Mouse (Mus musculus) small intestine, adult 2 months (tissue): Measurements from ENCODE around the gene Nrp2. TPM values are rescaled to one million over a fixed set of nuclear protein-coding genes. Genes with fewer than 3 reads are reported as not detected.

Experiments used
- H3K27ac ChIP-seq: fragments of 200-500 bp; 2 replicates; pipeline ENCODE4 v1.5.1; 2012; ENCODE audit warnings: low read depth, low read length, control low read depth, inconsistent platforms; ENCODE audit not compliant: insufficient read depth
- H3K27me3 ChIP-seq: fragments of 200-500 bp; 2 replicates; pipeline ENCODE4 v1.6.1; 2012; ENCODE audit warnings: mild to moderate bottlenecking, moderate library complexity, low read length, inconsistent platforms; ENCODE audit not compliant: control insufficient read depth, insufficient read depth
- H3K36me3 ChIP-seq: fragments of 200-500 bp; 2 replicates; pipeline ENCODE4 v1.6.1; 2012; ENCODE audit warnings: mild to moderate bottlenecking, low read length, control low read depth, inconsistent platforms; ENCODE audit not compliant: control insufficient read depth, insufficient read depth
- H3K4me1 ChIP-seq: fragments of 200-500 bp; 2 replicates; pipeline ENCODE4 v1.6.1; 2012; ENCODE audit warnings: low read length, inconsistent platforms, mixed read lengths; ENCODE audit not compliant: control insufficient read depth, insufficient read depth, insufficient read length
- H3K4me3 ChIP-seq: fragments of 200-500 bp; 2 replicates; pipeline ENCODE4 v1.5.1; 2012; ENCODE audit warnings: low read depth, mild to moderate bottlenecking, control low read depth, inconsistent platforms, low read length, moderate library complexity
- CTCF ChIP-seq: fragments of 200-500 bp; IDR thresholded peaks from 2 replicates; pipeline ENCODE4 v1.5.1; 2012; ENCODE audit warnings: low read depth, mild to moderate bottlenecking, control low read depth, inconsistent platforms, low read length, moderate library complexity, mixed read lengths; ENCODE audit not compliant: insufficient replicate concordance, insufficient read length; ENCODE audit errors: extremely low read depth
- POLR2A ChIP-seq: fragments of 200-500 bp; IDR thresholded peaks from 2 replicates; pipeline ENCODE4 v1.6.1; 2012; ENCODE audit warnings: low read depth, mild to moderate bottlenecking, control low read depth, inconsistent platforms, low read length, moderate library complexity
- WGBS: fragments of 180-500 bp; shearing (Covaris S2); methylation state at CpG from one replicate; pipeline ENCODE4 v1.1.7; 2018; 5-methylcytosine and 5-hydroxymethylcytosine counted together
- polyA plus RNA-seq: library from polyadenylated mRNA; depleted of rRNA; stranded (reverse); fragments of >200 nt; gene quantifications from 2 replicates; pipeline ENCODE4 v1.2.3, GENCODE M21; 2012

The Nrp2 gene
- polyA plus RNA-seq, 1 experiment, result 6.6 TPM

DNA sequence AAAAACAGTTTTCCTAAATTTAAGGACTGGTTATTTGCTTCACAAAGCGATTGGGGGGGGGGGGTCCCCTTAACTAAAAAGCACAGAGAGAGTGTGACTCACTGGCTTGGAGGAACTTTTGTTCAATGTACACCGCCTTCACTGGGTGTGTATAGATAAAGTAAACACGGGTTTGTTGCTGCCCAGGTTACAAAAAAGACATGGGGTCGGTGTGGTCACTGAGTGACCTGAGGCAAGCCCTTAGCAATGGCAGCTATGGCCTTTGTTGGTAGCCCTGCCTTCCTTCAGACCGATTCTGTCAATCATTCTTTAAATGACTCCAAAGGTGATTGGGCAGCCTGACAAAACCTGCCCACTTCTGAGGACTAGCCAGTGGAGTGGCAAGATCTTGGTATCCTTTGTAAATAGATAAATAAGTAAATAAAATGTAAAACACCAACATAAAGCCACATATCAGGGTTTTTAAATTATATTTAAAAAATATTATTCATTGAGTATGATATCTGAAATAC is 31.4 kb downstream of the Nrp2 start:
- no peaks in the 10 kb centered on the region for H3K36me3 ChIP-seq
- TF ChIP-seq POLR2A, result no peak
- no peak for TF ChIP-seq CTCF
- no peak overlapping the region for H3K4me3 ChIP-seq
- H3K4me1 ChIP-seq, result no peaks in the 10 kb centered on the region
- no peaks in the 10 kb centered on the region for H3K27me3 ChIP-seq
- 43% methylated on average over 5 of the region's 5 CpGs for WGBS
- H3K27ac ChIP-seq, result no peak overlapping the region

DNA sequence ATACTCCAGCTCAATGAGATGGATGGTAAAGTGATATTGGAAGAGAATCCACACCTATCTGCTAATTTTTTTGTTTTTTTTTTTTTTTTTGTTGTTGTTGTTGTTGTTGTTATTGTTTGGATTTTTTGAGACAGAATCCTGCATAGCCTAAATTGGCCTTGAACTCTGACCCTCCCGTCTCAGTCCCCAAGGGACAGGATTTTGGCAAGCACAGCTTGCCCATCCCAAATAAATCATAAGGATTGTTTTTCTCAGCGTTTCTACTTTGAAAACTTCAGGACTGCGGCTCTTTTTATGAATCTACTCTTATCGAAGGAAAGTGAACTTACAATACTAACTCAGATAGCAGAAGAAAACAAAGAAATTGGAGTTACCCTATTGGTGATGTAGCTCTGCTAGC is 31.9 kb downstream of the Nrp2 start:
- Histone ChIP-seq H3K36me3 (no peaks in the 10 kb centered on the region), H3K4me1 (no peaks in the 10 kb centered on the region), H3K4me3 (no peak overlapping the region), H3K27ac (no peak overlapping the region), H3K27me3 (no peaks in the 10 kb centered on the region)
- 61% methylated on average over 4 of the region's 4 CpGs for WGBS
- TF ChIP-seq CTCF, result no peak
- no peak for TF ChIP-seq POLR2A

GRCm38 (mm10) chr1:62735835-62736234 is 32.8 kb downstream of the Nrp2 start:
- WGBS, result 73% methylated on average over 4 of the region's 4 CpGs
- no peak for TF ChIP-seq CTCF
- TF ChIP-seq POLR2A, result no peak
- Histone ChIP-seq H3K4me1 (no peaks in the 10 kb centered on the region), H3K36me3 (no peaks in the 10 kb centered on the region), H3K27me3 (no peaks in the 10 kb centered on the region), H3K27ac (no peak overlapping the region), H3K4me3 (no peak overlapping the region)

DNA sequence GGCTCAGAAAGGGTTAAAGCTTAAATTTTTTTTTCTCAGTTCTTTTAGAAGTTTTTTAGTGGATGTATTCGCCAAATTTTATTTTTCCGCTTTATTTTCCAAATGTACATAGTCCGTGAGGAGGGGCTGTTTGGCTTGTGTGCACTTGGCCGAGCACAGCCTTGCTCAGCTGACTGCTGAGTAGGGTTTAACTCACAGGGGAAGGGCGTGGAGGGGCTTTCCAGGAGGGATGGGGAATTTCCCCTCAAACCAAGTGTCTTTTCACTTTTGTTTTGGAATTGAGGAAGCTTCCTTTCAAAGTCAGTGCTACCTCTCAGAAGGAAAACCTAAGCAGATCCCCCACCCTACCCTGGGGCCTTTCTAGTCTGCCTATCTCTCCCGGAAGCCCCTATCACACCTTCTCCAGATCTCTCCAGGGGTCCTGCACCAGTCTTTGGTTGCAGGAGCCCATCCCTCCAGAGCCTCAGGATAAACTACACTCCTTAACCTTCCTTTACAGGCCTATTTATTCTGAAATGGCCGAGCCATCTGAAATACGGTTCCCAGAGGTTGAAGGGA is 33.4 kb downstream of the Nrp2 start:
- Histone ChIP-seq H3K27me3 (no peaks in the 10 kb centered on the region), H3K36me3 (no peaks in the 10 kb centered on the region), H3K4me3 (no peak overlapping the region), H3K27ac (no peak overlapping the region), H3K4me1 (no peaks in the 10 kb centered on the region)
- no peak for TF ChIP-seq POLR2A
- no peak for TF ChIP-seq CTCF
- WGBS, result 66% methylated on average over 8 of the region's 8 CpGs

- Histone ChIP-seq H3K36me3 (no peaks in the 10 kb centered on the region), H3K27me3 (no peaks in the 10 kb centered on the region), H3K27ac (no peak overlapping the region), H3K4me1 (no peaks in the 10 kb centered on the region), H3K4me3 (no peak overlapping the region)
- 69% methylated on average over 11 of the region's 11 CpGs for WGBS
- TF ChIP-seq CTCF (no peak), POLR2A (no peak)
Observed at GRCm38 (mm10) chr1:62738165-62738564, 35.1 kb downstream of the Nrp2 start.

- H3K27ac ChIP-seq, result no peak overlapping the region
- 26% methylated on average over 3 of the region's 3 CpGs for WGBS
- no peaks in the 10 kb centered on the region for H3K27me3 ChIP-seq
- TF ChIP-seq POLR2A (no peak), CTCF (no peak)
- no peaks in the 10 kb centered on the region for H3K4me1 ChIP-seq
- no peak overlapping the region for H3K4me3 ChIP-seq
- H3K36me3 ChIP-seq, result no peaks in the 10 kb centered on the region
Observed at GRCm38 (mm10) chr1:62742092-62742491, 39.0 kb downstream of the Nrp2 start.

DNA sequence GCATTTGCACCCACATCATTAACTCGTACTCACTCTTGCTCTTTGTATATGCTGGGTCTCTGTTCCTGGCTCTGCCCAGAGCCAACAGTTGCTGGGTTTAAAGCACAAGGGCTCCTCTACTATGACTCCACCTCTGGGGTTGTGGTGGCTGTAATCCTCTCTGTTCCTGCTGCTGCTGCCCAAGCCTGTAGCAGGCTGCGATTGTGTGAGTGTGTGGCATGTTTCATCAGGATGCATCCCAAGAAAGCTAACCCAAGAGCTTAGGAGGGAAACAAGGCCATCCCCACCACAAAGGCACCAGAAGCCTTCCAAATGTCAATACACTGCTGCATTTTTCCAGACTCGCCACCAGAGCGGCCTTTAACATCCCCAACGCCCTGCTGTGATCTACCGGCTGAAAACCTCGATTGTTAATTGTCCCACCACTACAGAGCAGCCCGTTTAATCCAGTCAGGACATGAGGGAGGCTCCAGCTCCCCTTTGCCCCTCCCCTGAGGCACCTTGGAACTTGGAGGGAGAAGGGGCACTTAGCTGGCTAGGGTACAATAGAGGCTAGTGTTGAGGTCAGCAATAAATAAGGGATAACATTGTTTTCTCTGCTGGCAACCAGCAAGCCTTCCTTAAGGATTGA is 40.1 kb downstream of the Nrp2 start:
- 0 out of 2 replicates have a peak overlapping the region, but pooled peaks have one; percentile 0 for H3K27ac ChIP-seq
- H3K36me3 ChIP-seq, result 0 out of 2 replicates have a peak, but pooled peaks cover 2% of the 10 kb centered on the region
- no peaks in the 10 kb centered on the region for H3K27me3 ChIP-seq
- no peaks in the 10 kb centered on the region for H3K4me1 ChIP-seq
- 42% methylated on average over 8 of the region's 8 CpGs for WGBS
- no peak for TF ChIP-seq POLR2A
- no peak for TF ChIP-seq CTCF
- no peak overlapping the region for H3K4me3 ChIP-seq
